Mouse (Mus musculus): ENCODE data around the gene Gm20422.

GRCm38 (mm10) chr8:69701810-69702209 lies 72.9 kb downstream of the Gm20422 start:
- TF ChIP-seq CTCF (IDR thresholded peaks at IDR 0.05; ENCODE audit: extremely low read depth, insufficient read depth, low read length) (no peak), POLR2A (IDR thresholded peaks at IDR 0.05; ENCODE audit: extremely low read depth, insufficient read depth, low read length) (no peak)
